ENCODE assay signal across 8 mouse cellular contexts in genomic region chr3:96576005-96576658, GRCm38 (mm10). TPM values are rescaled to one million over a fixed set of nuclear protein-coding genes. Genes with fewer than 3 reads are reported as not detected.
DNase-seq lines count a peak whose midpoint lies in the region; ATAC-seq and TF ChIP-seq lines count a peak whose summit lies in the region.

No protein-coding gene starts in this region.

- H3K27me3 ChIP-seq in neural tube, embryonic 11.5 days (ENCODE audit: control insufficient read depth, insufficient read depth, low read length): no peaks in the 10 kb centered on the region
- H3K27me3 ChIP-seq in embryonic facial prominence, embryonic 13.5 days: no peaks in the 10 kb centered on the region
- H3K27me3 ChIP-seq in heart, embryonic 12.5 days (replicated peaks): no peaks in the 10 kb centered on the region
- no peaks in the 10 kb centered on the region for H3K27me3 ChIP-seq in kidney, postnatal 0 days (ENCODE audit: insufficient read depth, low read length)

- peak overlapping the region; percentile 86 for H3K27ac ChIP-seq in neural tube, embryonic 11.5 days (ENCODE audit: low read depth, low read length)
- H3K27ac ChIP-seq in embryonic facial prominence, embryonic 13.5 days: peak overlapping the region; percentile 79
- H3K27ac ChIP-seq in heart, embryonic 12.5 days (ENCODE audit: poor library complexity, severe bottlenecking): peak overlapping the region; percentile 98
- H3K27ac ChIP-seq in kidney, postnatal 0 days: peak overlapping the region; percentile 90

- no peak overlapping the region for H3K9ac ChIP-seq in neural tube, embryonic 11.5 days (ENCODE audit: low read length)
- peak overlapping the region; percentile 22; the same call in 1 of the 2 replicates for H3K9ac ChIP-seq in embryonic facial prominence, embryonic 13.5 days
- H3K9ac ChIP-seq in heart, embryonic 12.5 days: 0 out of 2 replicates have a peak overlapping the region, but pooled peaks have one; percentile 57
- 0 out of 2 replicates have a peak overlapping the region, but pooled peaks have one; percentile 3 for H3K9ac ChIP-seq in kidney, postnatal 0 days (ENCODE audit: low read depth, low read length)

- H3K4me2 ChIP-seq in neural tube, embryonic 11.5 days (ENCODE audit: low read depth): peak overlapping the region; percentile 29
- H3K4me2 ChIP-seq in embryonic facial prominence, embryonic 13.5 days: peak overlapping the region; percentile 52
- peak overlapping the region; percentile 60 for H3K4me2 ChIP-seq in heart, embryonic 12.5 days
- H3K4me2 ChIP-seq in kidney, postnatal 0 days (ENCODE audit: low read length): peak overlapping the region; percentile 19

- 52% methylated on average over 14 of the region's 14 CpGs for WGBS in neural tube, embryonic 11.5 days
- WGBS in embryonic facial prominence, embryonic 13.5 days: 58% methylated on average over 14 of the region's 14 CpGs
- WGBS in heart, embryonic 12.5 days: 34% methylated on average over 14 of the region's 14 CpGs
- WGBS in kidney, postnatal 0 days: 22% methylated on average over 14 of the region's 14 CpGs

- H3K36me3 ChIP-seq in neural tube, embryonic 11.5 days (ENCODE audit: control insufficient read depth, insufficient read depth, low read length): no peaks in the 10 kb centered on the region
- peaks cover 5% of the 10 kb centered on the region; the same call in 1 of the 2 replicates for H3K36me3 ChIP-seq in embryonic facial prominence, embryonic 13.5 days
- H3K36me3 ChIP-seq in heart, embryonic 12.5 days: no peaks in the 10 kb centered on the region
- H3K36me3 ChIP-seq in kidney, postnatal 0 days (ENCODE audit: insufficient read depth, low read length): no peaks in the 10 kb centered on the region

- no peaks in the 10 kb centered on the region for H3K9me3 ChIP-seq in neural tube, embryonic 11.5 days (ENCODE audit: control insufficient read depth, low read length)
- no peaks in the 10 kb centered on the region for H3K9me3 ChIP-seq in embryonic facial prominence, embryonic 13.5 days
- H3K9me3 ChIP-seq in heart, embryonic 12.5 days (replicated peaks): no peaks in the 10 kb centered on the region
- no peaks in the 10 kb centered on the region for H3K9me3 ChIP-seq in kidney, postnatal 0 days (replicated peaks; ENCODE audit: low read length)

- no peak for ATAC-seq in neural tube, embryonic 11.5 days (ENCODE audit: insufficient read depth, low FRiP score, low TSS enrichment)
- no peak for ATAC-seq in embryonic facial prominence, embryonic 13.5 days (ENCODE audit: insufficient number of reproducible peaks, insufficient read depth, low FRiP score, low TSS enrichment, low read depth)
- peak; percentile 40 for ATAC-seq in heart, embryonic 12.5 days (ENCODE audit: insufficient number of reproducible peaks, low FRiP score)
- peak; percentile 50 for ATAC-seq in kidney, postnatal 0 days (replicated peaks; ENCODE audit: low FRiP score, low read depth)

- peaks cover 18% of the 10 kb centered on the region for H3K4me1 ChIP-seq in neural tube, embryonic 11.5 days (ENCODE audit: control insufficient read depth, insufficient read depth, low read length)
- peaks cover 33% of the 10 kb centered on the region for H3K4me1 ChIP-seq in embryonic facial prominence, embryonic 13.5 days
- H3K4me1 ChIP-seq in heart, embryonic 12.5 days (replicated peaks): peaks cover 71% of the 10 kb centered on the region
- H3K4me1 ChIP-seq in kidney, postnatal 0 days (replicated peaks; ENCODE audit: insufficient read depth, low read length): peaks cover 17% of the 10 kb centered on the region; the same call in 1 of the 2 replicates

- no peak for DNase-seq in neural tube, embryonic 11.5 days (ENCODE audit: low spot score)
- no peak for DNase-seq in neural tube, embryonic 10.5 days (ENCODE audit: extremely low spot score, low spot score)
- DNase-seq in kidney, postnatal 0 days (ENCODE audit: low spot score): peak; percentile 97
- peak; percentile 83 to 89 for DNase-seq in lung, postnatal 4 days
- no peak for DNase-seq in layer of hippocampus, postnatal 36 days
- DNase-seq in right cerebral cortex, postnatal 25 days: no peak

- TF ChIP-seq CTCF in kidney, postnatal 0 days (IDR thresholded peaks at IDR 0.05; ENCODE audit: low read depth): no peak

- H3K4me3 ChIP-seq in neural tube, embryonic 11.5 days (ENCODE audit: low read depth, low read length): peak overlapping the region; percentile 8; the same call in 1 of the 2 replicates
- H3K4me3 ChIP-seq in embryonic facial prominence, embryonic 13.5 days: peak overlapping the region; percentile 20
- H3K4me3 ChIP-seq in heart, embryonic 12.5 days: peak overlapping the region; percentile 27
- H3K4me3 ChIP-seq in kidney, postnatal 0 days (replicated peaks; ENCODE audit: low read depth, low read length): no peak overlapping the region

RNA-seq across cellular contexts. Expression of gene Gm16253, which starts 0.7 kb away (rescaled TPM):
- polyA plus RNA-seq in neural tube, embryonic 11.5 days (2014; fragmentation: Nextera tagmentation; extraction: Ambion mirVana): 0.46 and 0.49 TPM in 2 replicates
- polyA plus RNA-seq in embryonic facial prominence, embryonic 13.5 days (2015; fragmentation: Nextera tagmentation; extraction: Ambion mirVana): 1.3 and 1.5 TPM in 2 replicates
- 1.6 and 2.4 TPM in 2 replicates for polyA plus RNA-seq in heart, embryonic 12.5 days (2016; fragmentation: Nextera tagmentation; extraction: Ambion mirVana)
- not detected in 2 replicates for polyA plus RNA-seq in kidney, postnatal 0 days (2015; fragmentation: Nextera tagmentation; extraction: Ambion mirVana)
- not detected for total RNA-seq in layer of hippocampus, postnatal 36 days (2021)

RNA-seq across cellular contexts. Expression of gene Polr3gl, which starts 17.8 kb away (rescaled TPM):
- 12.8 and 15.8 TPM in 2 replicates for polyA plus RNA-seq in neural tube, embryonic 11.5 days (2014; fragmentation: Nextera tagmentation; extraction: Ambion mirVana)
- 53.7 and 56.7 TPM in 2 replicates for polyA plus RNA-seq in embryonic facial prominence, embryonic 13.5 days (2015; fragmentation: Nextera tagmentation; extraction: Ambion mirVana)
- polyA plus RNA-seq in heart, embryonic 12.5 days (2016; fragmentation: Nextera tagmentation; extraction: Ambion mirVana): 39.2 and 39.3 TPM in 2 replicates
- 26.0 and 28.2 TPM in 2 replicates for polyA plus RNA-seq in kidney, postnatal 0 days (2015; fragmentation: Nextera tagmentation; extraction: Ambion mirVana)
- 10 to 100 TPM; 32.4 to 34.2 TPM for total RNA-seq in layer of hippocampus, postnatal 36 days (2021)

RNA-seq across cellular contexts. Expression of gene Txnip, which starts 18.4 kb away (rescaled TPM):
- polyA plus RNA-seq in neural tube, embryonic 11.5 days (2014; fragmentation: Nextera tagmentation; extraction: Ambion mirVana): 50.4 and 62.7 TPM in 2 replicates
- polyA plus RNA-seq in embryonic facial prominence, embryonic 13.5 days (2015; fragmentation: Nextera tagmentation; extraction: Ambion mirVana): 113 and 137 TPM in 2 replicates
- polyA plus RNA-seq in heart, embryonic 12.5 days (2016; fragmentation: Nextera tagmentation; extraction: Ambion mirVana): 144 and 150 TPM in 2 replicates
- polyA plus RNA-seq in kidney, postnatal 0 days (2015; fragmentation: Nextera tagmentation; extraction: Ambion mirVana): 241 and 254 TPM in 2 replicates
- total RNA-seq in layer of hippocampus, postnatal 36 days (2021): 10 to 100 TPM; 20.7 to 32.2 TPM

RNA-seq across cellular contexts. Expression of gene Ankrd34a, which starts 20.3 kb away (rescaled TPM):
- 2.8 and 3.6 TPM in 2 replicates for polyA plus RNA-seq in neural tube, embryonic 11.5 days (2014; fragmentation: Nextera tagmentation; extraction: Ambion mirVana)
- 3.1 and 3.2 TPM in 2 replicates for polyA plus RNA-seq in embryonic facial prominence, embryonic 13.5 days (2015; fragmentation: Nextera tagmentation; extraction: Ambion mirVana)
- 9.2 and 9.5 TPM in 2 replicates for polyA plus RNA-seq in heart, embryonic 12.5 days (2016; fragmentation: Nextera tagmentation; extraction: Ambion mirVana)
- 1.2 and 1.3 TPM in 2 replicates for polyA plus RNA-seq in kidney, postnatal 0 days (2015; fragmentation: Nextera tagmentation; extraction: Ambion mirVana)
- total RNA-seq in layer of hippocampus, postnatal 36 days (2021): 10 to 100 TPM; 49.9 to 51.5 TPM

RNA-seq across cellular contexts. Expression of gene Lix1l, which starts 24.8 kb away (rescaled TPM):
- 8.0 and 8.7 TPM in 2 replicates for polyA plus RNA-seq in neural tube, embryonic 11.5 days (2014; fragmentation: Nextera tagmentation; extraction: Ambion mirVana)
- polyA plus RNA-seq in embryonic facial prominence, embryonic 13.5 days (2015; fragmentation: Nextera tagmentation; extraction: Ambion mirVana): 8.8 and 9.3 TPM in 2 replicates
- 5.1 and 5.2 TPM in 2 replicates for polyA plus RNA-seq in heart, embryonic 12.5 days (2016; fragmentation: Nextera tagmentation; extraction: Ambion mirVana)
- 4.9 and 5.2 TPM in 2 replicates for polyA plus RNA-seq in kidney, postnatal 0 days (2015; fragmentation: Nextera tagmentation; extraction: Ambion mirVana)
- 10 to 100 TPM; 29.9 to 30.5 TPM for total RNA-seq in layer of hippocampus, postnatal 36 days (2021)

Comparison
In these comparisons a context has a peak if more than half of its experiments do, and no peak if none do; other contexts are left out.
1. ATAC-seq: peak in heart, embryonic 12.5 days (single experiment) and kidney, postnatal 0 days (single experiment); none in neural tube, embryonic 11.5 days (single experiment) and embryonic facial prominence, embryonic 13.5 days (single experiment).
2. DNase-seq: peak in kidney, postnatal 0 days (single experiment) and lung, postnatal 4 days (2 of 2); none in neural tube, embryonic 11.5 days (single experiment), neural tube, embryonic 10.5 days (single experiment), layer of hippocampus, postnatal 36 days (0 of 2) and right cerebral cortex, postnatal 25 days (single experiment).
3. Peak in every context shown above with its lines, with median percentiles within 50 percentile points of each other: H3K27ac ChIP-seq and H3K4me2 ChIP-seq.